Mouse (Mus musculus): ENCODE measurements at regions not wholly inside any gene's neighbourhood (a gene's known extent, or its start where the extent isn't known, plus 50 kb on each side); places are given as distances from the start of the nearest gene placed in this dataset.

DNA sequence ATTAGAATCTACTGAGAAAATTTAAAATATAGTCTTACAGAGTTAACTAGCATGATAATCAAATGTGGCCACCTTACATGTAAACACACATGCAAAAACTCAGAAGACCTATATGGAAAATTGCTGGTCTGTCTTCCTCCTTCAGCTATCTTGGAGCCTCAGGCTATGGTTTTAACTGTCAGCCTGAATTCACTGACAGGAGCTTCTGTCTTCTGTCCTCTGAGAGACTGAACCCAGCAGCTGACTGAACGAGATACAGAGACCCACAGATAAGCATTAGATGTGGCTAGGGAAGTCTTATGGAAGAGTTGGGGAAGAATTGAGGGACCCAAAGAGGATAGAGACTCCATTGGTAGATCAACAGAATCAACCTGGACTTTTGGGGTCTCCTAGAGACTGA is 360.0 kb upstream of the Meox2 start:
- WGBS: 76% methylated on average over 1 of the region's 1 CpGs
- TF ChIP-seq CTCF (IDR thresholded peaks at IDR 0.05; ENCODE audit: insufficient read depth, low read length) (no peak), POLR2A (IDR thresholded peaks at IDR 0.05; ENCODE audit: borderline replicate concordance, extremely low read depth, low read depth, low read length) (no peak)
- DNase-seq: no peak
- H3K4me3 ChIP-seq (replicated peaks; ENCODE audit: extremely low read depth, low read depth, low read length): no peak overlapping the region
- H3K4me1 ChIP-seq (ENCODE audit: control insufficient read depth, insufficient read depth, low read length): no peaks in the 10 kb centered on the region

GRCm38 (mm10) chr12:36765315-36766058 is 342.9 kb upstream of the Meox2 start:
- no peak for DNase-seq
- H3K4me1 ChIP-seq (ENCODE audit: control insufficient read depth, insufficient read depth, low read length): no peaks in the 10 kb centered on the region
- 53% methylated on average over 4 of the region's 4 CpGs for WGBS
- no peak for TF ChIP-seq POLR2A (IDR thresholded peaks at IDR 0.05; ENCODE audit: borderline replicate concordance, extremely low read depth, low read depth, low read length)
- TF ChIP-seq CTCF (IDR thresholded peaks at IDR 0.05; ENCODE audit: insufficient read depth, low read length): no peak
- H3K4me3 ChIP-seq (replicated peaks; ENCODE audit: extremely low read depth, low read depth, low read length): no peak overlapping the region

GRCm38 (mm10) chr12:36766167-36766566 is 342.2 kb upstream of the Meox2 start:
- WGBS: 21% methylated on average over 1 of the region's 1 CpGs
- DNase-seq: no peak
- no peak overlapping the region for H3K4me3 ChIP-seq (replicated peaks; ENCODE audit: extremely low read depth, low read depth, low read length)
- TF ChIP-seq POLR2A (IDR thresholded peaks at IDR 0.05; ENCODE audit: borderline replicate concordance, extremely low read depth, low read depth, low read length): no peak
- TF ChIP-seq CTCF (IDR thresholded peaks at IDR 0.05; ENCODE audit: insufficient read depth, low read length): no peak
- H3K4me1 ChIP-seq (ENCODE audit: control insufficient read depth, insufficient read depth, low read length): no peaks in the 10 kb centered on the region

DNA sequence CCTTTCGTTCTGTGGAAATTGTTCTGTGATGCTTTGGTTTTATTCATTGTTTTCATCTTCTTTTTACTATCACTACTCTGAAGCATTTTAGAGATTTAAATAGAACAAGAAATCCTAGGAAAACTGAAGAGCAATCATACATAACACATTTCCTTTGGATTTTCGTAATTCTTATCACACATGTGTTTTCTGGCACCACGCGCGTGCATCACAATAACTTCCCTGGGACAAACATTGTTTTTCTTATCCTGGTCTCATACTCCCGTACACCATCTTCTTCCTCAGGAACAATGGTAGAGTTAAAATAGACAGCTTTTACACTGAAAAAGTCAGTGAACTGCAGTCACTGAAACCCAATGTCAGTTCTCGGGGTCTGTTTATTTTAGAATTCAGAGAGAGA is 327.6 kb upstream of the Meox2 start:
- WGBS: 79% methylated on average over 7 of the region's 7 CpGs
- H3K4me3 ChIP-seq (replicated peaks; ENCODE audit: extremely low read depth, low read depth, low read length): no peak overlapping the region
- TF ChIP-seq POLR2A (IDR thresholded peaks at IDR 0.05; ENCODE audit: borderline replicate concordance, extremely low read depth, low read depth, low read length) (no peak), CTCF (IDR thresholded peaks at IDR 0.05; ENCODE audit: insufficient read depth, low read length) (no peak)
- no peaks in the 10 kb centered on the region for H3K4me1 ChIP-seq (ENCODE audit: control insufficient read depth, insufficient read depth, low read length)
- DNase-seq: no peak

DNA sequence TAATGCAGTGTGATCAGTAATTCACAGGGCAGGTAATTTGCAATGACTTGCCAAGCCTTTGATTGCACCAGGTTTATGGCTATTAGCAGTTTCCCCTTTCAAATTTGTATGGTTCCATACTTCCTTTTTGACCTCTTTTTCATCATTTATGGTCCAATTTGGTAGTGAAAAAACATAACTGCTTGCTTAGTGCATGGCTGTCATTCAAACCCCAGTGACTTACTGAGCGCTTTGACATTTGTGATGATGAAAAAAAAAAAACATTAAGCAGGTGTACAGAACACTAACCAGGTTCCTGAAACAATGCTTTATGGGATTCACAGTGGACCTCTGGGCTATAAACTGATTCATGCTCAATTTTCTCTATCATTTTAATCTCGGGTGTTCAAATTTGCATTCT is 317.5 kb upstream of the Meox2 start:
- no peak for TF ChIP-seq CTCF (IDR thresholded peaks at IDR 0.05; ENCODE audit: insufficient read depth, low read length)
- TF ChIP-seq POLR2A (IDR thresholded peaks at IDR 0.05; ENCODE audit: borderline replicate concordance, extremely low read depth, low read depth, low read length): no peak
- DNase-seq: no peak
- H3K4me1 ChIP-seq (ENCODE audit: control insufficient read depth, insufficient read depth, low read length): no peaks in the 10 kb centered on the region
- 89% methylated on average over 2 of the region's 2 CpGs for WGBS
- H3K4me3 ChIP-seq (replicated peaks; ENCODE audit: extremely low read depth, low read depth, low read length): no peak overlapping the region

GRCm38 (mm10) chr12:36791430-36791829 is 316.9 kb upstream of the Meox2 start:
- no peak for TF ChIP-seq POLR2A (IDR thresholded peaks at IDR 0.05; ENCODE audit: borderline replicate concordance, extremely low read depth, low read depth, low read length)
- no peak for TF ChIP-seq CTCF (IDR thresholded peaks at IDR 0.05; ENCODE audit: insufficient read depth, low read length)
- no peak for DNase-seq
- Histone ChIP-seq H3K4me3 (replicated peaks; ENCODE audit: extremely low read depth, low read depth, low read length) (no peak overlapping the region), H3K4me1 (ENCODE audit: control insufficient read depth, insufficient read depth, low read length) (no peaks in the 10 kb centered on the region)
- 84% methylated on average over 3 of the region's 3 CpGs for WGBS

GRCm38 (mm10) chr12:36792205-36792604 is 316.1 kb upstream of the Meox2 start:
- 65% methylated on average over 3 of the region's 3 CpGs for WGBS
- Histone ChIP-seq H3K4me1 (ENCODE audit: control insufficient read depth, insufficient read depth, low read length) (no peaks in the 10 kb centered on the region), H3K4me3 (replicated peaks; ENCODE audit: extremely low read depth, low read depth, low read length) (no peak overlapping the region)
- no peak for DNase-seq
- TF ChIP-seq POLR2A (IDR thresholded peaks at IDR 0.05; ENCODE audit: borderline replicate concordance, extremely low read depth, low read depth, low read length): no peak
- TF ChIP-seq CTCF (IDR thresholded peaks at IDR 0.05; ENCODE audit: insufficient read depth, low read length): no peak

- TF ChIP-seq POLR2A (IDR thresholded peaks at IDR 0.05; ENCODE audit: borderline replicate concordance, extremely low read depth, low read depth, low read length) (no peak), CTCF (IDR thresholded peaks at IDR 0.05; ENCODE audit: insufficient read depth, low read length) (no peak)
- 75% methylated on average over 2 of the region's 2 CpGs for WGBS
Observed at GRCm38 (mm10) chr12:36793799-36794198, 314.5 kb upstream of the Meox2 start.

GRCm38 (mm10) chr12:36796201-36796600 is 312.1 kb upstream of the Meox2 start:
- no peak for TF ChIP-seq CTCF (IDR thresholded peaks at IDR 0.05; ENCODE audit: insufficient read depth, low read length)
- TF ChIP-seq POLR2A (IDR thresholded peaks at IDR 0.05; ENCODE audit: borderline replicate concordance, extremely low read depth, low read depth, low read length): no peak
- 76% methylated on average over 4 of the region's 4 CpGs for WGBS
- DNase-seq: no peak
- H3K4me1 ChIP-seq (ENCODE audit: control insufficient read depth, insufficient read depth, low read length): no peaks in the 10 kb centered on the region
- H3K4me3 ChIP-seq (replicated peaks; ENCODE audit: extremely low read depth, low read depth, low read length): no peak overlapping the region

More at GRCm38 (mm10) chr12:36793799-36794198, 314.5 kb upstream of the Meox2 start:
- Histone ChIP-seq H3K4me3 (replicated peaks; ENCODE audit: extremely low read depth, low read depth, low read length) (no peak overlapping the region), H3K4me1 (ENCODE audit: control insufficient read depth, insufficient read depth, low read length) (no peaks in the 10 kb centered on the region)
- DNase-seq: no peak

GRCm38 (mm10) chr12:36817938-36818337 is 290.4 kb upstream of the Meox2 start:
- 78% methylated on average over 2 of the region's 2 CpGs for WGBS
- TF ChIP-seq CTCF (IDR thresholded peaks at IDR 0.05; ENCODE audit: insufficient read depth, low read length) (no peak), POLR2A (IDR thresholded peaks at IDR 0.05; ENCODE audit: borderline replicate concordance, extremely low read depth, low read depth, low read length) (no peak)
- no peak overlapping the region for H3K4me3 ChIP-seq (replicated peaks; ENCODE audit: extremely low read depth, low read depth, low read length)

More at GRCm38 (mm10) chr12:36817938-36818337, 290.4 kb upstream of the Meox2 start:
- H3K4me1 ChIP-seq (ENCODE audit: control insufficient read depth, insufficient read depth, low read length): no peaks in the 10 kb centered on the region
- no peak for DNase-seq

Data from lung, adult 2 months (tissue).